Mouse (Mus musculus) B cell, adult 2 months (primary cell): Measurements from ENCODE around the gene Rnft2.

Experiments
- DNase-seq, 2 experiments: peaks; one replicate each; pipeline ENCODE4 v3.0.0; 2022

Gene Rnft2

DNA sequence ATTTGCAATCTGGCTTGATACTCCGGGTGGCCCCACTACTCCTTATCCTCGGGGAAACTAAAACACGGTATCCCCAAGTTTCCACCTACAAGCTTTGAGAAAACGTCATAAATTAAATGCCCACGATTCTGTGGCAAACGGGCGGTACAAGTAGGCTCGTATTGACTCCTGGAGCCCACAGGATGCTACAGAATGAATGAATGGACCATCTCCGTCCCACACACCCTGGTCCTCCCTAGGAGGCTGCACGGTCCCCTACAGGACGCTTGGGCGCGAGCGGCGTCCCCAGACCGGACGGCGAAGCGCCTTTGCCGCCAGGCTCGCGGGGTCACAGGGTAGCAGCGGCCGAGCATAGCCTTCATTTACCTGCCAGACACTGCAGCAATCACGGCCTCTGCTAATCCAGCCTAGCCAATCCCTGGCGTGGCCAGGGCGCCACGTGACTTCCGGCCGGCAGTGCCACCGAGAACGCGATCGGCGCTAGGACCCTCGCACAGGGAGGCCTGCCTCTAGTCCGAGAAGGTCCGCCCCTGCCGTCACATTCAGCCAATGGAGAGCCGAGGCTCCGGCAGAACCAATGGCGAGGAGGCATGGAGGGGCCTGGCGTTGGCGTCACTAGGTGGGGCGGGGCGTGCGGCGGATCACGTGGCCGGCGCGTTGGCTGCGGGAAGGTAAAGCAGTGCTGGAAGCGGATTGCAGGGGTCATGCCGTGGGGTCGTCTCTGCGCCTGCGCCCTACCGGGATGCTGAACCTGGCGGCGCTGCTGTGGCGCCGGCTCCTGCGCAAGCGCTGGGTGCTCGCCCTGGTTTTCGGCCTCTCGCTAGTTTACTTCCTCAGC lies at the start of gene Rnft2, which contains the start of gene 2410131K14Rik:
Rnft2 (minus strand) TSS at position 511 of the 838 bp plus-strand sequence.
2410131K14Rik (plus strand) TSS at position 622 of the 838 bp plus-strand sequence.
- peak; percentile 99 to 100 for DNase-seq

DNA sequence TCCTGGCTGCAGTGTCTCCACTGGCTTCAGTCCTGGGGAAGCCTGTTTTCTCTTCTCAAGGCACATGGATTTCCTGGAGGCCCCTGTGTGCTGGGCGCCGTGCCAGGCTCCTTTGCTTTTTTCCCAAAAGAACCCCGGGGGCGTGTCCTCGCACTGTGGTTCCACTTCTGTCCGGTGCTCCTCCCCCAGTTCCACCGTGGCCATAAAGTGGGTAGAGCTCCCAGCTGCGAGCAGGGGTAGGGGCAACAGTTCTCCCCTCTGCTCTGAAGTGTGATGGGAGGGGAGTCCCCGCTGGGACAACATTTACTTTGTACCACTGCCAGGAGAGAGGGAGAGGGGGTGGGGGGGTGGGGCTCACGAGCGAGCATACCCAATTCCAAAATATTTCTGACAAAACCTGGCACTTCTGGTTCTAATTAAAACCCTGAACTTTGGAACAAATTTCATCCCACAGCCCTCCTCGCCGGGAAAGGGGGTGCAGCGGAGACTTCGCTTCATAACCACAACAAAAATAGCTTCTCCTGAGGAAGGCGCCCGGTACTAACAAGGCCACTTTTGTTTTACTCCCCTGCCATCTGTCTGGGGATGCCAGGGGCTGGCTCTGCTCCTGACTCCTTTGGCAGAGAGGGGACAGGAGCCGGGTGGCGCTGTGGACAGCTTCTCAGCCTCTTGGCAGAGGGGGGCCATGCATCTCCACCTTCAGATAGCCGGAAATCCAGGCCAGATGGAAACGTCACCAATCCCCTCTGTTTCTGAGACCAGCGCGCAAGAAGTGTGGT lies 49.4 kb upstream of the Rnft2 start:
- no peak for DNase-seq

DNA sequence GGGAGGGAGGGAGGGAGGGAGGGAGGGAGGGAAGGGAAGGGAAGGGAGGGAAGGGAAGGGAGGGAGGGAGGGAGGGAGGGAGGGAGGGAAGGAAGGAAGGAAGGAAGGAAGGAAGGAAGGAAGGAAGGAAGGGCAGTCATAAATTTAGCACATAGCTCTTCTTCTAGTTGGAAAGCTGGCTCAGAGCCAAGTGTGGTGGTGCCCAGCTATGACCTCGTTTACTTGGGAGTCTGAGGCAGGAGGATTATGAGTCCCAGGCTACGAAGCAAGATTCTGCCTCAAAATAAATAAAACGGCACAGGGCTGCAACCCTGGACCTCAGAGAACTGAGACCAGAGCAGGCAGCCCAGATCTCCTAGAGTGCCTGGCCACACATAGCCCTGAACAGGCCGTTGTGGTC lies 47.6 kb upstream of the Rnft2 start:
- DNase-seq = no peak

DNA sequence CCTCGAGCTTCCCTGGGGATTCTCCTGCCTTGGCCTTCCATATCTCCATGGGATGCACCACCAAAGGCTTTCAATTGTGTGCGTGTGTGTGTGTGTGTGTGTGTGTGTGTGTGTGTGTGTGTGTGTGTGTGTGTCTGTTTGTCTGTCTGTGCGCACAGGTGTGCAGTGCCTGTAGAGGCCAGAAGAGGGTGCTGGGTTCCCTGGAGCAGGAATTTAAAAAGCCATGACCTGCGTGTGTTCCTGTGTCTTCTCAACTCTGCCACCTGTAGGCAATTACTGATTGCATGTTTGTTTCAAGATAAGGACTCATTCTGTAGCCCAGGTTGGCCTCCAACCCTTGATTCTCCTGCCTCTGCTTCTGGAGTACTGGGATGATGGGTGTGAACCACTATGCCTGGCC lies 46.5 kb upstream of the Rnft2 start:
- DNase-seq = no peak

DNA sequence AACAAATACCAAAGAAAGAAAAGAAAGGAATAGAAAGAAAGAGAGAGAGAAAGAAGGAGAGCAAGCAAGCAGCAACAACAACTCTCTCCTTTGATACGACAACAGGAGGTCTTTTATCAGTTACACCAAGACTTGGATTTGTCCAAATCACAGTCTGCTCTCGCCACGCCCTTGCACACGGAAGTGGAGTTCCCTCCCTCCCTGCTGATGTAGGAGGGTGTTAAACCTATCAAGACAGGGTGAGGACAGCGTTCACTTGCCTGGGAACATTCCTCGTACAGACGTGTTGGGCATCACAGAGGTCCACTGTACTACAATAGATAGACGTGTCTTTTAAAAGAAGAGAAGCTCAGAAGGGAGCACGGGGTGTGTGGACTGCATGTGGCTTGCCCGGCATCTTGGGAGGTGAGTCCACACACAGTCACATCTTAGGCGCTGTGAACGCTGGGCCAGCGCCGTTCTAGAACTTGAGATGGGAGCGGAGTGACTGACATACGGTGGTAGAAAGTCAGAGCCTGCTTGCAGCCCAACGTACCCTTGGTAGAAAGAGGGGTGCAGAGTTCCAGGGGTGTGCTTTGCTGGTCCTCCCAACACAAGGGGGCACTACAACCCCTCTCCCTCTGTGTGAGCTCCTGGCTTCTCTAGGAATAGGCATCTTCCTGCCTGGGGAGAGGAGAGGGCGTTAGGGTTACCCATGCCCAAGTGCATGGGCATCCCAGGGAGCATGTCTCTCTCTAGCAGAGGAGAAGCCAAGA lies 33.0 kb upstream of the Rnft2 start:
- peak; percentile 12 to 17 for DNase-seq

DNA sequence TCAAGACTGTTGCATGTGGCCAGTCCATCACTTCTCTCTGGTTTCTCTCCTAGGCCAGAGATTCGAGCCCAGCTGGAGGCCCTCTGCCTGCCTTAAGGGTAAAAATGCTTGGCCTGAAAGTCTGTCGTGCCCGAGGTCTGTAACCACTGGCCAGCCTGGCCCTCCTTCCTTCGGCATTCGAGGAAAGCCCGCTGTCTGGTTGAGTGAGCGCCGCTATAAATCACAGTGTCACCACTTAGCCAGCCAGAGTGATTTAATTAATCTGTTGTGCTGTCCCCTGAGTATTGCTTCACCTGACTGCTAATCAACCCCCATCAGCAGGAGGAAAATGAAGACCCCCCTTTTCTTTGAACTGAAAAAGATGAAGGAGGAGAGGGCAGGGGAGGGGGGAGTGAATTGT lies 31.8 kb upstream of the Rnft2 start:
- no peak for DNase-seq

DNA sequence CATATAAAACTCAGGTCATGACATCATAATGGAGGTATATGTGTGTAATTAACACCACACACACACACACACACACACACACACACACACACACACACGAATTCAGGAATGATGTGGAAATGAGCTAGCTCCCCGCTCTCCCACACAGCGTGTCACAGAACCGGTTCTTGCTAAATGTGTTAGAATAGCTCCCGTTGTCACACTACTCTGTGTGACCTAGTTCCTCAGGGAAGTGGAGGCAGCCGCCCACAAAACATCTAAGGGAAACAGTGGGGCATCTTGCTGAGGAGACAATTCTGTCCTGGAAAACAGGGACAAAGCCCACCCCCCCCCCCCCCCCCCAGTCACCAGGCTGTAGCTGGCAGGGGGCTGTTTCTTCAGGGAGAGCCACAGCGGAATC lies 31.4 kb upstream of the Rnft2 start:
- DNase-seq = no peak

DNA sequence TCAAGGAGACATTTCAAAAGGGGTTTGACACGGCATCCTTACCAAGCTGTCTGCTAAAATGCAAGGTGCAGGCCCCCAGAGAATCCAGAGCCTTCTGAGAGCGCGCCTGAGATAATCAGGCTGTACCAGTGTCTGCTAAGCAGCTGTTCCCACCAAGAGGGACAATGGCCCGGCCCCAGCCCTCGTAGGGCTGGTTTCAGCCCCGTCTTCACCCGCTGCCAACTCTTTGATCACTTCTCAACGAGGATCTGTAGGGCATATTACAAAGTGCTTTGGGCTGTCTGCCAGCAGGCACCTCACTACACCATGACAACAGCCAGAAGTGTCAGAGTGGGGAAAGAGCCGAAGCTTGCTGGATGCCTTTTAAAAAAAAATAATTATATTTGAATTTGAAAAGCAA lies 29.6 kb upstream of the Rnft2 start:
- no peak for DNase-seq

DNA sequence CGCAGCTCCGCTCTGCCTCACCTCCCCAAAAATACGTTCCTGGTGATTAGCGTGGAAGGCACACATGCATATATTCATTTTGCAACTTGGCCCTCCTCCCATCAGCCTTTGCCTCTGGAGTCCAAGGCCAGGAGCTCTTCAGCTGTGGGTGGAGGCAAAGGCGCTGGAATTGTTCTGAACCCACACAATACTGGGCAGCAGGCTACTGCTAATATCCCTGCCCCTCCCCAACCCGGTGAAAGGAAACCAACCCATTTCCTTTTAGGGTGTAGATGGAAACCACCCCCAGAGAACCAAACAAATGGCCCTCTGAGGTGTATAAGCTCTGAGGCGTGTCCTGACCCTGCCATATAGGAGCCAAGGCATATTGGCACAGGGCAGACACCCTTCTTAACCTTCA lies 28.5 kb upstream of the Rnft2 start:
- DNase-seq = no peak

DNA sequence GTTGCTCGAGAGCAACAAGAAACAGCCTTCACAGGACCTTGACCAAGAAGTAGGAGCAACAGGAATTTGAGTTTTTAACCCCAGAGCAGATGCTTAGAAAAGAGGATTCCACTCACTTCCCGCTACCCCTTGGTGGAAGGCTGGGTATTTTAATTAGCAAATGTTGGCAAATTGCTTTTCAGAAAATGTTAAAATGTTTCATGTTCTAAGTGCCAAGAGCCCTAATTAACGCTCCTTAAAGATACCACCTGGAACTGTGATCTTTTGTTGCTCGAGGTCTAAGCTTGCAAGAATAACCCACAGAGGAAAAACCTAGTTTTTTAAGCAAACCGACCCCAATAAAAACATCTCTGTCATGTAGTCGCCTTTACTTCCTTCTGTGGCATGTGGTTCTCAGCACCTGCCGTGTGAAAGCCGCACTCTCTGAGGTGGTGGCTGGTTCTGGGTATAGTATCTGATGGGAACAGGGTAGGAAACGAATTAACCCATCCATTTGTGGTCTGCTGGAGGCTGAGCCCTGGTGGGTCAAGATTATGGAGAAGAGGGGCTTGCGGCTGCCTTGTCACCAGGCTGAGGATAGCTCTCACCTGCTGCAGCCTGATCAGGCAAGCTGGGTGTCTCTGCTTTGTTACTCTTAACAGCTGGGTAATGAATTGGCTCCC lies 26.7 kb upstream of the Rnft2 start:
- DNase-seq = no peak

DNA sequence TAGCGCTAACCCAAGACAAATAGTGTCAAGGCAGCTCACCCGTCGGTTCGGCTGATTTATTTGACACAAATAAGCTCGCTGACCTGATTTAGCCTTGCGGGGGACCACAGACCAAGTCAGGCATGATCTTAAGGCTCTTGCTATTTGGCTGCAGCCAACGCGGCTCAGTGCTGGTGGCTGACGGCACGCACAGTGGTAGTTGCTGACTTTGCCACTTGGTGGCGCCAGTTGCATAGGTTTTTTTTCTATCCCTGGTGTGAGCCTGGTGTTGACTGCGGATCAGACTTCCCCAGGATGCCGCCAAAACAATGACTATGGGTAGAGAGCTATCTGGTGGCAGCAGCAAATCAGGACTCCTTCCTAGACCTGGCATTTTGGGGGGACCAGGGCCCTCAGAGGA lies 24.1 kb upstream of the Rnft2 start:
- peak; percentile 81 for DNase-seq

DNA sequence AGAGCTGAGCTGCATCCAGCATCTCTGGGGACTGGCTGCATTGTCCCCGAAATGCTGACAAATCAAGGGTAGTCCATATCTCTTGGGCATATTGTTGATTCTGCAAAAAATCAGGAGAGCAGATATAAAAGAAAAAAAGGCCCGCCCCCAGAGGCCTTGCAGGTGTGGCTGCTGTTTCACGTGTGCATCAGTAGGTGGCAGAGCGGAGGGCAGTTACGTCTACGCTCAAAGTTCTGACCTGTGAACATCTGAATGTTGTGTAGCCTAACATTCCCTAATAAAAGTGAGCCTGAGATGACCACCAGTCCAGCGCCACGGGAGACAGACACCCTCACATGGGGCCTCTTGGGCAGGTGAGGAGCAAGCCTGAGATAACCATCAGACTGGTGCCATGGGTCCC lies 21.4 kb upstream of the Rnft2 start:
- DNase-seq = peak; percentile 25 to 39

DNA sequence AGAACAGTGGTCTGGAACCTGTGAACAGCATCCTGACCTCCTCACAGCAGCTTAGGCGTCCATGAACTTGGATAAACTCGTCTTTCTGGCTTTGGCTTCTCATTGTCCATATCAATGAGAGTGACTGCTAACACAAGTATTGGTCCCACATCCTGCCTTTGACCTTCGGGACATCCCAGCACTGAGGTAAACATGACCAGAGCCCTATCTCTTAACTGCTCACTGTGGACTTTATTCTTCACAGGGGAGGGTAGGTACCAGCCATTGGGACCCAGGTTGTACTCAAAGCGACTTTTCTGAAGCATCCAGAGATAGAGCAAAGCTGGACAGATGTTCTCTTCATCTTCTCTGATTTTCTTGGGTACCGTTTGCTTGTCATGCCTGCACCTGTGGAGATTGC lies 20.4 kb upstream of the Rnft2 start:
- DNase-seq = no peak

DNA sequence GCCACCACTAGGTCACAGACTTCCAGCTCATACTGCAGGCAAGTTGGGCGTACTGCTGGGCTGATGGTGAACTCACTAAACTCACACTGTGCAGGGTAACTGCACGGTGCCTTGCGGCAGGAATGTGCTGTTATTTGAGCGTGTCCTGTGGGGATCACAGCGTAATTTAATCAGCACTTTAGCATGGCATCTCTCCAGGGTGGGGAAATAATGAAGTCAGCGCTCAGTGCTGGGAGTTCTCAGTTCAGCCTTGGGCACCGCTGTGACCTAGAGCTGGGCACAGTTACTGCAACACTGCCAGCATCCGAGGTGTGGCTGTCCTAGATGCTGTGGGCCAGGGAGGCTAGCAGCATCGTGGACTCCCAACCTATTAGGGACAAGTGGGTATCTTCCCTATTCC lies 19.4 kb upstream of the Rnft2 start:
- DNase-seq = no peak

DNA sequence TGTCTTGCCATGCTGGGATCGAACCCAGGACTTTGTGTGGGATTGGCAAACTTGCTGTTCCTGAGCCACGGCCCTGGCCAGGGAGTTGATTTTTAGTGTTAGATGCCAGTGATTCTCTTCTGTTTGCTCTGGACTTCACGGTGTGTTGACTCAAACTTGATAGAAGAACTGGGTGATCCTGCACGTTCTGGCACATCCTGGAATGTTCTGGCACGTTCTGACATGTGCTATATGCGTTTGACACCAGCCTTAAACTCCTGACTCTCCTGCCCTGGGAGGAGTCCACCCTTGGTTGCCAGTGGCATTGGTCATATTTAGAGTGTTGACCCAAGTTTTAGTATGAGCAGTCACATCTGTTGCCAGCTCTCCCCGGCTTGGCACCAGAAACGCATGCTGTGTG lies 17.5 kb upstream of the Rnft2 start:
- DNase-seq = no peak

DNA sequence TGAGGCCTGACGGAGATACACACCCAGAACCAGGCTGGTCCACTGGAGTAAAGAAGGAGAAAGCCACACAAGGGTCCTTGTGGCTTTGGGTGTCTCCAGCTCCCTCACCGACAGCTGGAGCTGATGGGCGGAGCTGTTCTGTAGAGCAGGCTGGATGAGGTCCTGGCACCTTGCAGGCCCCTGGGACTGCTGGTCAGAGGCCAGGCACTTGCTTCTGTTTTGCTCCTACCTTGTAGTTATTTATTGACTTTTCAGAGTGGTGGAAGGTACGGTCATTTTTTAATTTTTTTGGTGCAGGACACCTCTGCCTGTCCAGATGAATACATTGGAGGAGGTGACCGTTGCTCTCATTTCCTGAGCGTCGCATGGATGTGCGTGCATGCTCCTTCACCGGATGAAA lies 16.3 kb upstream of the Rnft2 start:
- no peak for DNase-seq

DNA sequence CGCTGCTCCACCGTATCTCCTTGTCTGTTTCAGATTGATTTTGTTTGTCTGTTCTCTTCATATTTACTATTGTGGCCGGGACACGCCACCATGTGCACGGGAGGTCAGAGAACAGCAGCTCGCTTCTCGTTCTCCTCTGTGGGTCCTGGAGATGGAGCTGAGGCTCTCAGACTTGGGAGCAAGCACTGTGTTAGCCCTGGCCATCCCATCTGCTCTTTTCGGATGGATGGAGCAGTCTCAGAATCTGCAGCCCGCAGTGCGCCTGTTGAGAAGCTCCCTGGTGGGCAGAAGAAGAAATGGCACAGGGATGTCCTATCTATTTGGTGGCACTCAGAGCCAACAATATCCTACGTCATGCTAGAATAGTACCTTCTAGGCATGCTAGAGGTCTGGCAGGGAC lies 15.7 kb upstream of the Rnft2 start:
- DNase-seq = no peak

DNA sequence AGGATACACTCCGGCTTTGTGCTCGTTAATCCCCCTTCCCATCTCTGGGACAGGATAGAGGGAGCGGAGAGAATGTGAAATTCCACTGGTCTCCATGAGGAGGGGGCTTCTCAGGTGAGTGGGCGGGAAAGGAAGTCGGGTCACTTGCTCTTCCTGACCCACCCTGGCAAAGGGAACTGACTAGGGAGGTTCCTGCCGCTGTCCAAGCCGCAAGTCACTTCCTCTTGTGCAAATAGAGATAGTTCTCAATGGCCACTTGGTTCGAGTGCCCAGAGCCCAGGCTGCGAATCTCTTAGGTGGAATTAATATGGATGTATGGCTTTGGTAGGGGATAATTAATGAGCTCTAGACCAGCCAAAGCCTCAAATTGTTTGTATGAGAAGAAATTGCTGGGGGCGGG lies 15.1 kb upstream of the Rnft2 start:
- no peak for DNase-seq

DNA sequence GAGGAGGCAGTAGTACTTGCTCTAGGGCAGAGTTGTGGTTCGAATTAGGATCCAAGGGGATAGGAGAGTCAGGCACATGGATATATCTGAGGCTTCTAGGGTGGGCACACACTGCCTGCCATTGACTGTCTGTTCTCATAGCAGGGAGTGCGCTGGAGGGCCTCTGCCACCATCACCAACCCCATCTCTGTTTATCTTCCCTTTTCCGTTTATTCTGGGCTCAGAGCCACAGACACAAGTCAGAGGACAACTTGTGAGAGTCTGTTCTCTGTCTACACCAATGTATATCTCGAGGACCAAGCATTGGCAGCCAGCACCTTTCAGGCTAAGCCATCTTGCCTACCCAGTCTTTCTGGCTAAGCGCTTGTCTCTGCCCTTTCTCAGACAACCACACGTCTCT lies 14.7 kb upstream of the Rnft2 start:
- DNase-seq = no peak

DNA sequence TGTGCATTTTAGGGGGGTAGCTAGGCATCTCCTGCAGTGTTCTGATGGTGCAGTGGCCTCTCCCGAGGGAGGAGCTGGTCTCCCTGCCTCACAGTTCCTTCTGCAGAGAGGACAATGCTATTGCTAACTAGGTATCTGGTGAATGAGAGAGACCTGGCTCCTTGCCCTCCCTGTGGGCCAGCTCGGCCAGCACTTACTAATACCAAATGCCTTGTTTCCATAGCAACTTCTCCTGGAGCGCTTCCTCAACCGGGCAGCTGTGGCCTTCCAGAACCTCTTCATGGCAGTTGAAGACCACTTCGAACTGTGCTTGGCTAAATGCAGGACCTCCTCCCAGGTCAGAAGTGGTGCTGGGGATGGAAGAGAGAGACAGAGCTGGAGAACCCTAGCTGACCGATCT lies 14.2 kb upstream of the Rnft2 start:
- DNase-seq = no peak

DNA sequence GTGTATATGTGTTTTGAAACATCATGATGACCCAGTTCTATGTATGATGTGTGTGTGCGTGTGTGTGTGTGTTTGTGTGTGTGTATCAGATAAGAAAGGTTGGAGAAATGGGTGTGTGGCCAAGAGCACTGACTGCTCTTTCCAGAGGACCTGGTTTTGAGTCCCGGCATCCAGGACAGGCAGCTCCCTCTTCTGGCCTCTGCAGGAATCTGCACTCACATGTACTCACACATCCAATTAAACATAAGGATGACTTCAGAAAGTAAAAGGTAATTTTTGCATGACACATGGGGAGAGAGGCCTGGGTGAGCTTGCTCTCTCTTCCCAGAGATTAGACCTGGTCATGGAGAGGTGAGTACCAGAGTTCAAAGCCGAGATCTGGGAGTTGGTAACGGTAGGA lies 12.1 kb upstream of the Rnft2 start:
- no peak for DNase-seq

DNA sequence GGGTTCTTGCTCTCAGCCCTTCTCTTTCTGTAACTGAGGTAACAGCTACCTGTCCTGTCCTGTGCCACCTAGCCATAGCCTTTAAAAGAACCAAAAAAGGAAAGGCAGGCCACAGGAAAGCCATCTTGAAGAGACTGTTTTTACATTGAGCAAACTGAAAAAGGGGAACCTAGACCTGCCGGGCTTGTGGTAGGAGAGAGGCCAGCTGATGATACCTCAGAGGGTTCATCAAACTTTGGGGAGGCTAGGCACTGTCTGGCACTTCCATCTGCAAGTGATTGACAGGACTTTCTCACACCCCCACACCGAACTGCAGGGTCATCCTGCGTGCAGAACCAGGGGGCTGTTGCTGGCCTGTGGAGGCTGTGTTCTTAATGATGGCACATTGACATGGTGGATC lies 8.6 kb upstream of the Rnft2 start:
- DNase-seq = peak in 1 of 2 experiments; percentile 9

DNA sequence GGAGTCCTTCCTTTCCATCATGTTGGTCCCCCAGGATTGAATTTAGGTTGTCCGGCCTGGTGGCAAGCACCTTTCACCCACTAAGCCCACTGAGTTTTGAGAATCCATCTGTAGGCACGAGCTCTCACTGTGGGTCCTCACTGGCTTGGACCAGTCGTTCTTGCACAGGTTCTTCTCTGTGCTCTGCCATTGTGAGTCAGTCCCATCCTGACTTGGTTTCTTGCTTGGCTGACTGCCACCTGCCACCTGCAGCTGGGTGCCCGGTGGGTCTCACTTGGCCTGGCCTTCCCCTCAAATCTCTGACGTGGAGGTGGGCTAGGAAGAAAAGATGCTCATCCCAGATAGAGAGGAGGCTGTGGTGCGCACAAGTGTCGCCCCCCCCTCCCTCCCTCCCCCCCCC lies 6.1 kb upstream of the Rnft2 start:
- DNase-seq = no peak
